Mouse (Mus musculus) bone marrow macrophage, adult 2 months (primary cell): ENCODE results near the gene Ceacam1.
"Not testable (repeated sequence)": the region's sequence is repeated elsewhere in the genome, so short reads cannot be mapped to it uniquely, and the experiment has no call there.

Experiments
- CTCF ChIP-seq: IDR thresholded peaks from 2 replicates; pipeline ENCODE4 v1.5.1; 2012; ENCODE audit warnings: low read depth, mild to moderate bottlenecking, low read length, moderate library complexity
- POLR2A ChIP-seq: IDR thresholded peaks from 2 replicates; pipeline ENCODE4 v1.6.1; 2012; ENCODE audit warnings: mild to moderate bottlenecking, low read depth, low read length, borderline replicate concordance

GRCm38 (mm10) chr7:25471821-25472220 lies 5.6 kb downstream of the Ceacam1 start:
- not testable (repeated sequence) for TF ChIP-seq CTCF, POLR2A
